9 mouse cellular contexts compared by ENCODE assay signal in genomic region chr1:134205296-134206018, GRCm38 (mm10). TPM values are rescaled to one million over a fixed set of nuclear protein-coding genes. Genes with fewer than 3 reads are reported as not detected.
DNase-seq lines count a peak whose midpoint lies in the region; ATAC-seq and TF ChIP-seq lines count a peak whose summit lies in the region.
"Had no signal": no experiment of that assay in that cellular context is flagged by ENCODE, and none has a peak within 500 bp of the region (broad histone marks: within the 10 kb centered on the region; RNA-seq: fewer than 3 reads in every experiment).

No protein-coding gene starts in this region.

- no peak overlapping the region for H3K4me2 ChIP-seq in midbrain, embryonic 11.5 days
- no peak overlapping the region for H3K4me2 ChIP-seq in stomach, postnatal 0 days (replicated peaks; ENCODE audit: low read depth)

- 76% methylated on average over 9 of the region's 9 CpGs for WGBS in midbrain, embryonic 10.5 days
- 63% methylated on average over 9 of the region's 9 CpGs for WGBS in midbrain, embryonic 11.5 days
- WGBS in stomach, postnatal 0 days = 37% methylated on average over 9 of the region's 9 CpGs

- no peaks in the 10 kb centered on the region for H3K36me3 ChIP-seq in midbrain, embryonic 10.5 days
- H3K36me3 ChIP-seq in midbrain, embryonic 11.5 days (ENCODE audit: control insufficient read depth, insufficient read depth, low read length) = no peaks in the 10 kb centered on the region
- no peaks in the 10 kb centered on the region for H3K36me3 ChIP-seq in stomach, postnatal 0 days (ENCODE audit: control insufficient read depth, insufficient read depth, low read length)

- H3K9ac ChIP-seq in midbrain, embryonic 11.5 days (ENCODE audit: low read length) = no peak overlapping the region
- no peak overlapping the region for H3K9ac ChIP-seq in stomach, postnatal 0 days (ENCODE audit: low read length)

- TF ChIP-seq CTCF in stomach, postnatal 0 days (IDR thresholded peaks at IDR 0.05; ENCODE audit: low read depth) = no peak

- intact Hi-C loops in heart, postnatal 14 days (cut with DNase I) = no loop called here

- H3K27ac ChIP-seq in midbrain, embryonic 10.5 days (replicated peaks) = peak overlapping the region; percentile 33; the same call in 1 of the 2 replicates
- no peak overlapping the region for H3K27ac ChIP-seq in midbrain, embryonic 11.5 days (ENCODE audit: low read depth, low read length)
- H3K27ac ChIP-seq in stomach, postnatal 0 days (replicated peaks) = peak overlapping the region; percentile 30; the same call in 1 of the 2 replicates

- peak; percentile 71 for DNase-seq in adrenal gland, postnatal 10 days
- DNase-seq in adrenal gland, postnatal 4 days (ENCODE audit: low spot score in 2 of 2) = no peak
- no peak for DNase-seq in midbrain, embryonic 10.5 days (ENCODE audit: low spot score)
- no peak for DNase-seq in midbrain, embryonic 11.5 days (ENCODE audit: low spot score, missing footprints)
- peak; percentile 34 to 57 for DNase-seq in heart, postnatal 14 days
- no peak for DNase-seq in stomach, postnatal 0 days (ENCODE audit: low spot score)
- DNase-seq in gastrocnemius, postnatal 25 days = no peak
- DNase-seq: lung, postnatal 10 days had no signal

- no peaks in the 10 kb centered on the region for H3K9me3 ChIP-seq in midbrain, embryonic 10.5 days (replicated peaks)
- H3K9me3 ChIP-seq in midbrain, embryonic 11.5 days (ENCODE audit: control insufficient read depth, low read length) = no peaks in the 10 kb centered on the region
- no peaks in the 10 kb centered on the region for H3K9me3 ChIP-seq in stomach, postnatal 0 days (ENCODE audit: control insufficient read depth, low read length)

- 0 out of 2 replicates have a peak, but pooled peaks cover 5% of the 10 kb centered on the region for H3K27me3 ChIP-seq in midbrain, embryonic 10.5 days (ENCODE audit: low read depth, poor library complexity, severe bottlenecking)
- no peaks in the 10 kb centered on the region for H3K27me3 ChIP-seq in midbrain, embryonic 11.5 days (ENCODE audit: control insufficient read depth, insufficient read depth, low read length)
- H3K27me3 ChIP-seq in stomach, postnatal 0 days (ENCODE audit: control insufficient read depth, insufficient read depth, low read length) = no peaks in the 10 kb centered on the region

- H3K4me3 ChIP-seq in midbrain, embryonic 10.5 days = no peak overlapping the region
- H3K4me3 ChIP-seq in midbrain, embryonic 11.5 days (ENCODE audit: low read depth, low read length) = no peak overlapping the region
- no peak overlapping the region for H3K4me3 ChIP-seq in stomach, postnatal 0 days (ENCODE audit: low read depth, low read length)

- ATAC-seq in midbrain, embryonic 11.5 days (ENCODE audit: low FRiP score) = no peak
- ATAC-seq in stomach, postnatal 0 days (ENCODE audit: low FRiP score, low TSS enrichment) = no peak
- ATAC-seq in inflammation-experienced regulatory T-cells, adult 6 months = no peak

- TF ChIP-seq EP300 in stomach, postnatal 0 days (optimal IDR thresholded peaks at IDR 0.05) = no peak

- peaks cover 9% of the 10 kb centered on the region for H3K4me1 ChIP-seq in midbrain, embryonic 10.5 days
- no peaks in the 10 kb centered on the region for H3K4me1 ChIP-seq in midbrain, embryonic 11.5 days (ENCODE audit: control insufficient read depth, insufficient read depth, low read length)
- no peaks in the 10 kb centered on the region for H3K4me1 ChIP-seq in stomach, postnatal 0 days (replicated peaks; ENCODE audit: control insufficient read depth, insufficient read depth)

RNA-seq across cellular contexts. Expression of gene Mybph, which starts 12.2 kb away (rescaled TPM):
- total RNA-seq in adrenal gland, postnatal 10 days (2021) = 1 to 10 TPM; 4.2 to 5.0 TPM
- under 1 TPM; 0.34 to 0.84 TPM for total RNA-seq in adrenal gland, postnatal 4 days (2021)
- 0.09 and 0.10 TPM in 2 replicates for polyA plus RNA-seq in midbrain, embryonic 10.5 days (2016; fragmentation: Nextera tagmentation; extraction: Ambion mirVana)
- polyA plus RNA-seq in midbrain, embryonic 11.5 days (2014; fragmentation: Nextera tagmentation; extraction: Ambion mirVana) = 0.12 and 0.22 TPM in 2 replicates
- total RNA-seq in heart, postnatal 14 days (2021) = not detected
- 1.6 and 2.2 TPM in 2 replicates for polyA plus RNA-seq in stomach, postnatal 0 days (2015; fragmentation: Nextera tagmentation; extraction: Ambion mirVana)
- total RNA-seq in gastrocnemius, postnatal 25 days (2021) = 100 to 1,000 TPM; 335 to 488 TPM
- polyA plus RNA-seq in inflammation-experienced regulatory T-cells, adult 6 months (2017; shearing (Covaris generic)) = not detected

RNA-seq across cellular contexts. Expression of gene Chil1, which starts 23.5 kb away (rescaled TPM):
- total RNA-seq in adrenal gland, postnatal 10 days (2021) = 1 to 10 TPM; 1.4 to 2.4 TPM
- 1 to 10 TPM in 1 of 2 experiments, under 1 TPM in 1; 0.81 to 3.4 TPM for total RNA-seq in adrenal gland, postnatal 4 days (2021)
- polyA plus RNA-seq in midbrain, embryonic 10.5 days (2016; fragmentation: Nextera tagmentation; extraction: Ambion mirVana) = 0.82 and 0.90 TPM in 2 replicates
- polyA plus RNA-seq in midbrain, embryonic 11.5 days (2014; fragmentation: Nextera tagmentation; extraction: Ambion mirVana) = 1.8 and 2.2 TPM in 2 replicates
- under 1 TPM; 0.62 to 0.71 TPM for total RNA-seq in heart, postnatal 14 days (2021)
- 2.8 and 3.1 TPM in 2 replicates for polyA plus RNA-seq in stomach, postnatal 0 days (2015; fragmentation: Nextera tagmentation; extraction: Ambion mirVana)
- total RNA-seq in gastrocnemius, postnatal 25 days (2021) = 1 to 10 TPM in 1 of 2 experiments, under 1 TPM in 1; 0.91 to 1.7 TPM
- under 1 TPM in 2 of 3 experiments, not detected in 1; 0.46 to 0.98 TPM for polyA plus RNA-seq in inflammation-experienced regulatory T-cells, adult 6 months (2017; shearing (Covaris generic))

RNA-seq across cellular contexts. Expression of gene Adora1, which starts 29.8 kb away (rescaled TPM):
- 10 to 100 TPM; 70.4 to 83.0 TPM for total RNA-seq in adrenal gland, postnatal 10 days (2021)
- 100 to 1,000 TPM in 1 of 2 experiments, 10 to 100 TPM in 1; 88.6 to 106 TPM for total RNA-seq in adrenal gland, postnatal 4 days (2021)
- 0.14 and 0.17 TPM in 2 replicates for polyA plus RNA-seq in midbrain, embryonic 10.5 days (2016; fragmentation: Nextera tagmentation; extraction: Ambion mirVana)
- 0.07 and 0.08 TPM in 2 replicates for polyA plus RNA-seq in midbrain, embryonic 11.5 days (2014; fragmentation: Nextera tagmentation; extraction: Ambion mirVana)
- 10 to 100 TPM; 20.3 to 23.0 TPM for total RNA-seq in heart, postnatal 14 days (2021)
- 11.2 and 11.4 TPM in 2 replicates for polyA plus RNA-seq in stomach, postnatal 0 days (2015; fragmentation: Nextera tagmentation; extraction: Ambion mirVana)
- total RNA-seq in gastrocnemius, postnatal 25 days (2021) = 1 to 10 TPM in 1 of 2 experiments, under 1 TPM in 1; 0.49 to 2.7 TPM
- not detected for polyA plus RNA-seq in inflammation-experienced regulatory T-cells, adult 6 months (2017; shearing (Covaris generic))

Comparison
In these comparisons a context has a peak if more than half of its experiments do, and no peak if none do; other contexts are left out.
1. DNase-seq: peak in adrenal gland, postnatal 10 days (single experiment) and heart, postnatal 14 days (2 of 2); none in adrenal gland, postnatal 4 days (0 of 2), midbrain, embryonic 10.5 days (single experiment), midbrain, embryonic 11.5 days (single experiment), stomach, postnatal 0 days (single experiment) and gastrocnemius, postnatal 25 days (single experiment).
2. RNA of gene Mybph, which starts 12.2 kb away (total RNA-seq): 335 to 488 TPM in gastrocnemius, postnatal 25 days; 4.2 to 5.0 TPM in adrenal gland, postnatal 10 days, 0.34 to 0.84 TPM in adrenal gland, postnatal 4 days and not detected in heart, postnatal 14 days; every median in the first group is over 10 times any median in the second.
3. RNA of gene Adora1, which starts 29.8 kb away (total RNA-seq): 88.6 to 106 TPM in adrenal gland, postnatal 4 days, 70.4 to 83.0 TPM in adrenal gland, postnatal 10 days and 20.3 to 23.0 TPM in heart, postnatal 14 days; 0.49 to 2.7 TPM in gastrocnemius, postnatal 25 days; every median in the first group is over 4 times any median in the second.